Mouse (Mus musculus) lung, adult 2 months (tissue): ENCODE results near the gene D5Ertd579e. TPM values are rescaled to one million over a fixed set of nuclear protein-coding genes. Genes with fewer than 3 reads are reported as not detected.

ENCODE experiments used
- DNase-seq: peaks from one replicate; pipeline ENCODE4 v3.0.0; 2022
- H3K4me1 ChIP-seq: fragments of 200-500 bp; 2 replicates; pipeline ENCODE4 v1.6.1; 2011; ENCODE audit warnings: low read length; ENCODE audit not compliant: control insufficient read depth, insufficient read depth
- H3K4me3 ChIP-seq: fragments of 200-500 bp; replicated peaks from 2 replicates; pipeline ENCODE3; 2011; ENCODE audit warnings: low read depth, mild to moderate bottlenecking, control low read depth, low read length; ENCODE audit errors: extremely low read depth
- CTCF ChIP-seq: fragments of 200-500 bp; IDR thresholded peaks from 2 replicates; pipeline ENCODE4 v1.5.1; 2011; ENCODE audit warnings: mild to moderate bottlenecking, low read length, control low read depth; ENCODE audit not compliant: insufficient read depth
- POLR2A ChIP-seq: fragments of 200-500 bp; IDR thresholded peaks from 2 replicates; pipeline ENCODE4 v1.6.1; 2011; ENCODE audit warnings: low read depth, mild to moderate bottlenecking, control low read depth, low read length, borderline replicate concordance; ENCODE audit errors: extremely low read depth
- WGBS: fragments of 180-500 bp; shearing (Covaris S2); methylation state at CpG from one replicate; pipeline ENCODE4 v1.1.7; 2018; 5-methylcytosine and 5-hydroxymethylcytosine counted together
- polyA plus RNA-seq: library from polyadenylated mRNA; depleted of rRNA; stranded (reverse); fragments of >200 nt; gene quantifications from 2 replicates; pipeline ENCODE4 v1.2.3, GENCODE M21; 2012; rRNA removed

Gene D5Ertd579e
- polyA plus RNA-seq, 1 experiment, result 23.3 TPM

- 67% methylated on average over 5 of the region's 5 CpGs for WGBS
- DNase-seq, result no peak
- Histone ChIP-seq H3K4me3 (no peak overlapping the region), H3K4me1 (peaks cover 11% of the 10 kb centered on the region; the same call in 1 of the 2 replicates)
- TF ChIP-seq POLR2A, result no peak
- no peak for TF ChIP-seq CTCF
Observed at GRCm38 (mm10) chr5:36559106-36559505, 136.7 kb downstream of the D5Ertd579e start.

- TF ChIP-seq POLR2A, result no peak
- no peak for TF ChIP-seq CTCF
- no peak for DNase-seq
- Histone ChIP-seq H3K4me1 (peaks cover 8% of the 10 kb centered on the region), H3K4me3 (no peak overlapping the region)
- 64% methylated on average over 2 of the region's 2 CpGs for WGBS
Observed at GRCm38 (mm10) chr5:36558526-36558925, 137.3 kb downstream of the D5Ertd579e start.

GRCm38 (mm10) chr5:36557584-36558308 lies 138.1 kb downstream of the D5Ertd579e start:
- peaks cover 13% of the 10 kb centered on the region for H3K4me1 ChIP-seq
- WGBS, result 56% methylated on average over 7 of the region's 7 CpGs
- H3K4me3 ChIP-seq, result no peak overlapping the region
- TF ChIP-seq POLR2A (no peak), CTCF (no peak)
- DNase-seq, result no peak

GRCm38 (mm10) chr5:36556906-36557305 lies 138.9 kb downstream of the D5Ertd579e start:
- WGBS, result 92% methylated on average over 3 of the region's 3 CpGs
- Histone ChIP-seq H3K4me3 (no peak overlapping the region), H3K4me1 (peaks cover 11% of the 10 kb centered on the region)
- TF ChIP-seq POLR2A (no peak), CTCF (no peak)
- DNase-seq, result no peak

GRCm38 (mm10) chr5:36556289-36556688 lies 139.5 kb downstream of the D5Ertd579e start:
- WGBS, result 83% methylated on average over 4 of the region's 4 CpGs
- no peak for DNase-seq
- Histone ChIP-seq H3K4me1 (peaks cover 11% of the 10 kb centered on the region), H3K4me3 (no peak overlapping the region)
- TF ChIP-seq POLR2A, result no peak
- TF ChIP-seq CTCF, result no peak

GRCm38 (mm10) chr5:36554496-36554895 lies 141.3 kb downstream of the D5Ertd579e start:
- DNase-seq, result no peak
- 60% methylated on average over 5 of the region's 5 CpGs for WGBS
- Histone ChIP-seq H3K4me1 (peaks cover 8% of the 10 kb centered on the region), H3K4me3 (no peak overlapping the region)
- TF ChIP-seq POLR2A, result no peak
- TF ChIP-seq CTCF, result no peak

- Histone ChIP-seq H3K4me3 (no peak overlapping the region), H3K4me1 (peaks cover 10% of the 10 kb centered on the region)
- 47% methylated on average over 4 of the region's 4 CpGs for WGBS
- TF ChIP-seq CTCF (no peak), POLR2A (no peak)
- DNase-seq, result no peak
Observed at GRCm38 (mm10) chr5:36553886-36554285, 141.9 kb downstream of the D5Ertd579e start.

- Histone ChIP-seq H3K4me1 (peaks cover 10% of the 10 kb centered on the region), H3K4me3 (no peak overlapping the region)
- no peak for TF ChIP-seq CTCF
- TF ChIP-seq POLR2A, result no peak
- DNase-seq, result no peak
- WGBS, result 47% methylated on average over 2 of the region's 2 CpGs
Observed at GRCm38 (mm10) chr5:36553056-36553606, 142.7 kb downstream of the D5Ertd579e start.

- no peak for DNase-seq
- WGBS, result 82% methylated on average over 4 of the region's 4 CpGs
- no peak overlapping the region for H3K4me3 ChIP-seq
- peaks cover 10% of the 10 kb centered on the region for H3K4me1 ChIP-seq
- no peak for TF ChIP-seq POLR2A
- TF ChIP-seq CTCF, result no peak
Observed at GRCm38 (mm10) chr5:36552391-36552790, 143.4 kb downstream of the D5Ertd579e start.

Other genes starting within 250 kb of the D5Ertd579e start
- 7.0 and 9.1 TPM in 2 replicates for gene Grpel1, start 231.0 kb downstream of the D5Ertd579e start, polyA plus RNA-seq
- 13.4 and 13.9 TPM in 2 replicates for gene Tada2b, start 211.7 kb downstream of the D5Ertd579e start, polyA plus RNA-seq
- 0.37 and 0.82 TPM in 2 replicates for gene Ccdc96, start 211.4 kb downstream of the D5Ertd579e start, polyA plus RNA-seq
- gene Tbc1d14, start 102.7 kb downstream of the D5Ertd579e start, polyA plus RNA-seq, result 19.2 and 30.2 TPM in 2 replicates
- gene Bloc1s4, start 52.6 kb upstream of the D5Ertd579e start, polyA plus RNA-seq, result 25.7 and 33.4 TPM in 2 replicates
- 127 and 129 TPM in 2 replicates for gene Mrfap1, start 100.7 kb upstream of the D5Ertd579e start, polyA plus RNA-seq
- 95.6 and 106 TPM in 2 replicates for gene Man2b2, start 134.6 kb upstream of the D5Ertd579e start, polyA plus RNA-seq
- 2.9 and 5.2 TPM in 2 replicates for gene Ppp2r2c, start 172.5 kb upstream of the D5Ertd579e start, polyA plus RNA-seq